Mouse (Mus musculus) thymus, postnatal 0 days (tissue): Measurements from ENCODE around the gene Slc43a2. TPM values are rescaled to one million over a fixed set of nuclear protein-coding genes. Genes with fewer than 3 reads are reported as not detected.
"Not testable (repeated sequence)": the region's sequence is repeated elsewhere in the genome, so short reads cannot be mapped to it uniquely, and the experiment has no call there.

Experiments
- DNase-seq: peaks from one replicate; pipeline ENCODE4 v3.0.0-alpha.2; 2015; ENCODE audit warnings: low spot score
- microRNA-seq: library from miRNA; unstranded; fragments of <30 nt; microRNA quantifications from one replicate; pipeline ENCODE4, GENCODE M21; 2016; ENCODE audit warnings: borderline number of aligned reads
- polyA plus RNA-seq: library from polyadenylated mRNA; unstranded; fragments of >200 nt; fragmentation: Nextera tagmentation; extraction: Ambion mirVana; gene quantifications from 2 replicates; pipeline ENCODE4 v1.2.1, GENCODE M21; 2015

Slc43a2 gene
- polyA plus RNA-seq, 1 experiment from 2014 or later = 33.2 TPM

DNA sequence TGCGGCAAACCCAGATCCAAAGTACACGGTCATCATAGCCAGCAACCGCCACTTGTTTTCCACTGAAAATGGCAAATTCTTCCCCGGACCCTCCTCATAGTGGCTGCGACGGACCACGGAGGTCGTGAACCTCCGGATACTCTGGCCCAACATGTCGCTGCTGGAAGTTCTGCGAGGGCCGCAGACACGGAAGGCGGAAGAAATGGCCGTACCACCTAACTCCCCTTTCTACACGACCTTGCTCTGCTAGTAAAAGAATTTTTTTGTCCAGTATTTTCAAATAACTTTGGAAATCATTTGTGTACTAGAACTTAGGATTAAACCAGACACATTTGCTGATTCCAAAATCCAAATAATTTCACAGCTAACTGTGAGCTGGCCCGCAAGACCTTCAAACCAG is 68.3 kb downstream of the Slc43a2 start:
- not testable (repeated sequence) for DNase-seq

DNA sequence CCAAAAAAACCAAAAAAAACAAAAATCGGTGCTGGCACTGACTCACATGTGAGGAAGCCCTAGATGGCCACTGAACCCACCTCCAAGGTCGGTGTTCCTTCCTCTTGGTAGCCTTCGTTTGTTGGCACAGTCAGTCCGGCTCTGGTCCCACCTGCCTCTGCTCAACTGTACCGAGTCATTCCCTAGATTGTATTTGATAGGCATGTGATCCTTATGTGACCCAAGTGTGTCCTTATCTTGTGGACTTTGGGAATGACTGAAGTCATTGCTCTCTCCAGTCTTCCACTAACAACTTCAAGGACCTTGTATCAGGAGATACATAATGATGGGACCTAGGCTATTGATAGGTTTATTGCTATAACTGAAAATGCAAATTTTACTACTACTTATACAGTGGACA is 73.3 kb downstream of the Slc43a2 start:
- DNase-seq = no peak

DNA sequence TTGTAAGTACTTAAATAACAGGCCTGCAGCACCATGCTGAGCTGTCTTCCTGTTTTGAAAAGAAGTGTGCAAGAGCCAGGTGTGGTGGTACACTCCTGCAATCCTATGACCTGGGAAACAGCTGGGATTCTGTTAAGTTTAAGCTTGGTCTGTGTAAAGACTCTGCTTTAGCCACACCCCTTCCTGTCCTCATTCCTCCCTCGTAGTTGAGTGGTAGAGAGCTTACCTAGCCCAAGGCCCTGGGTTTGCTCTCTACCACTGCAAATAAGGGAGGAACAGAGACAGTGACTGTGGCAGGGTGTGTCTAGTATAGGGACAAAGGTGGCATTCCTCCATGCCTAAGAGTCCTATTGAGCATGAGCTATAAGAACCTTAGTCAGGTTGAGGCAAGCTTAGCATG is 73.8 kb downstream of the Slc43a2 start:
- DNase-seq = peak; percentile 15

DNA sequence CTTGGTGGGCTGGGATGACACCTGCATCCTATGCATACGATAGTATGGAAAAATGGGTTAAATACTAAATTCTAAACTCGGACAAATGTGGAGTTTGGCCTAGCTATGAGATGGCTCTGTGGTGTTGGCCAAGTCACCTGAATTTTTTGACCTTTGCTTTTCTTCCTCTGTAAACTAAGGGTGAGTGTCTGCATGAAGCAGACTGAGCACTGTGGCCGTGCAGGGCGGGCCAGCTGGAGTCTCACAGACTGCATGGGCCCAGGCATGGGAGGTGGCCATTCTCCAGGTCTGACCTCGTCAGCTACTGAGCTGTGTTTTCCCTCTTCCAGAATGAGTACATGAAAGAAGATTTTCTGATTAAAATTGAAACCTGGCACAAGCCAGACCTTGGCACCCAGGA is 77.3 kb downstream of the Slc43a2 start:
- no peak for DNase-seq

DNA sequence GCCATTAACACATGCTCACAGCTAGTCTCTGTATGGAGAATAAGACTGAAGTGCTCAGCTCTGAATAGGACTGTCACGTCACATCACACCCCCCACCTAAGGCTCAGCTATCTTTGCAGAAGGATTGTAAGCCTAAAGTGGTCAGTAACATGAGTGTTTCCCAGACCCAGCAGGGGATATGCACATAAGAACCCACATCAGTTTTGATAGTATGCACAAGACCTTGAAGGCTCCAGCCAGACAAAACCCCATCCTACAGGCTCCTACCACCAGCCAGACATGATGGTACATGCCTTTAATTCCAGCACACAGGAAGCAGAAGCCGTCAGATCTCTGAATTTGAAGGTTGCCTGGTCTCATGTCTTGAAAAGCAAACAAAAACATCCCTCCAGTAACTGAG is 78.5 kb downstream of the Slc43a2 start:
- no peak for DNase-seq

DNA sequence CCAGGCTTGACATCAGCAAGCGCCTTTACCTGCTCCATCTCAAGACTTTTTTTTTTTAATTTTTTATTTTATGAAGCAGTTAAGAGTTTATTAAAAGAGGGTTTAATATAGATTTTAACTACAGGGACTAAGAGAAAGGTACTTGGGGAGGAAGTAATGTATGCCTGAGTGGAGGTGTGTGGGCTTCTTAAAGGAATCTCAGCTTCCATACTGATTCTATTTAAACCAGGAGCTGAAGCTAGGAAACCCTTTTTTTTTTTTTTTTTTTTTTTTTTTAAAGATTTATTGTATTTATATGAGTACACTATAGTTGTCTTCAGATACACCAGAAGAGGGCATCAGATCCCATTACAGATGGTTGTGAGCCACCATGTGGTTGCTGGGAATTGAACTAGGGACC is 83.3 kb downstream of the Slc43a2 start:
- no peak for DNase-seq

DNA sequence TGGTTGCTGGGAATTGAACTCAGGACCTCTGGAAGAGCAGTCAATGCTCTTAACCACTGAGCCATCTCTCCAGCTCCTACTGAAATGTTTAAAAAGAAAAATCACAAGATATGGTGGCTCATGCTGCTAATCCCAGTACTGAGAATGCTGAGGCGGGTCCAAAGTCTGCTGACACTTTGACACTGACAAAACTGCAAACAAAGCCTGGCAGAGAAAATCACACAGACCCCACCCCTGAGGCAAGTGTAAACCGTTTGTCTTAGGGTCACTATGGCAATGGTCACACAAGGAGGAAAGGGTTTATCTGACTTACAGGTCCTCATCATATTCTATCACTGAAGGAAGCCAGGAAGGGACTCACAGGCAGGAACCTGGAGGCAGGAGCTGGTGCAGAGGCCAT is 84.1 kb downstream of the Slc43a2 start:
- DNase-seq = no peak

DNA sequence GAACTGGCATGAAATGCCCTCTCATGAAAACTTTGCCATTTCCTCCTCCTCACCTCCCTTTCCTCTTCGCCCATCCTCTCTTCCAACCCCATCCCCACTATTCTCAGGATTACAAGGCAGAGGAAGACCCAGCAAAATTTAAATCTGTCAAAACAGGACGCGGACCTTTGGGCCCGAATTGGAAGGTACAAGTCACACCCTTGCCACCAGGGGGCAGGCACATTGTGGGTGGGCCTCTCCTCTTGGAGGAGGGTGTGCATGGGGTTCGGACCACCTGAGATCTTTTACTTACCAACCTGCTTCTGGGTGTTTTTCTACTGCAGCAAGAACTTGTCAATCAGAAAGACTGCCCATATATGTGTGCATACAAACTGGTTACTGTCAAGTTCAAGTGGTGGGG is 87.6 kb downstream of the Slc43a2 start:
- peak; percentile 47 for DNase-seq

DNA sequence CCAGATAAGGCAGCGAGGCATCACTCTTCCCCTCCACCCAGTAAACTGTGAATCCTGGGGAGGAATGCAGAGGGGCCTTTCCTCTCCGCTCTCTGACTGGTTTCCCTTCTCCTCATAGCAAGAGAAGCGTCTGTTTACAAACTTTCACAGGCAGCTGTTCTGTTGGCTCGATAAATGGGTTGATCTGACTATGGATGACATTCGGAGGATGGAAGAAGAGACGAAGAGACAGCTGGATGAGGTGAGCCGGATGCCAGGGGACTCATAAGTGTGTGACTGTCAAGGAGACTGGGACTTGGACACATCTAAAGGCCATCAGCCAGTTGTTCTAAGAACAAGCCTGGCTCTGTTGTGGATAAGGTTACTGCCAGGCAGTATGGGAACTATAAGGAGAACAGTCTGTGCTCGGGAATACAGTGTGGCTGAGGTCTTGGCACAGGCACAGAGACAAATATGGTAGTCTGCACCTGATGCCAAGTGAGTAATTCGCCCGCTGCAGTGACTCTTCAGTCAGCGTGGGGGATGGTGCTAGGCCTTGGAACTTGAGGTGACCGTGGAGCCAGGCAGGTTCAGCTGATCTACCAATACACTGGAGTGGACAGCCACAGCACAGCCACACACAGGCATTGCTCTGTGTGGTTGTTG is 88.8 kb downstream of the Slc43a2 start:
- DNase-seq = no peak

DNA sequence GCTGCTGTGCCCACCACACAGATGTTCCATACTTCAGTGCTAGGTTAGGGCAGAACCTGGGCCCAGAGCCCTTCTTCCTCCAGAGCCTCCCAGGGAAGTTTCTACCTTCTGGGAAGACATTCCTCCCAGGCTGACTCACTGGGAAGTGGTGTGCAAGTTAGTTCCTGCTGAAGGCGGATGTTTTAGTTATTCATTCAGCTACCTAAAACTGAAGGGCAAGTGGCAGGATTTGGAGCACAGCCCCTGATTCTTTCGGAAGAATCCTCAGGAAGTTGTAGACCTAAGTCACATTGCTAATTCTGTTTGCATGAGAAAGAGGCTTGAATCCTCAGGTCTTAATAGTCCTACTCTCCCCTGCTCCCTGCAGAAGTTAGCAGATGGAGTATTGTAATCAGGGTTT is 89.9 kb downstream of the Slc43a2 start:
- DNase-seq = no peak

DNA sequence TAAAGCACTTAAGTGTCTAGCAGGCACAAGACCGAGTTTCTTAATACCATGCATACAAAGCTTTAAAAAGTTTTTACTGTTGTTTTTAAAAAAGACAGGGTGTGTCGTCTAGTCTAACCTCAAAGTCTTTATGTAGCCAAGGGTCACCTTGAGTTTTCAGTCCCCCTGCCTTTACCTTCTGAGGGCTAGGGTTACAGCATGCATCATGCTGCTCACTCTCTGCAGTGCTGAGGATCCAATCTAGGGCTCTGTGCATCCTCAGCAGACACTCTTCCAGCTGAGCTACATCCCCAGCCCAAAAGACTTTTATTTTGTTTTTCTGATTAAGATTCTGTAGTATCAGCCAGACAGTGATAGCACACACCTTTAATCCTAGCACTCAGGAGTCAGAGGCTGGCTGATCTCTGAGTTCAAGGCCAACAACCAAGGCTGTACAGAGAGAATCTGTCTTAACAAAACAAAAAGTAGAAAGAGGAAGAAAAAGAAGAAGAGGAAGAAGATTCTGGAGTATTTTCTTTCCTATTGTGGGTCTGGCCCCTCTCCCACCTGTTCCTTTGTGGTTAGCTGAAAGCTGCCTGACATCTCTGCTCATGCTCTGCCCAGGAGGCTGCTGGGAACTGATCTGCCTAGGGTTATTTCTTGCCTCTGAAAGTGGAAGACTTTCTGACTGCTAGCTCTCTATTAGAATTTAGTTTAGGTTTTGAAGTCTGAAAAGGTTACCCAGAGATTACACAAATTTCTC is 91.3 kb downstream of the Slc43a2 start:
- DNase-seq = peak; percentile 30

DNA sequence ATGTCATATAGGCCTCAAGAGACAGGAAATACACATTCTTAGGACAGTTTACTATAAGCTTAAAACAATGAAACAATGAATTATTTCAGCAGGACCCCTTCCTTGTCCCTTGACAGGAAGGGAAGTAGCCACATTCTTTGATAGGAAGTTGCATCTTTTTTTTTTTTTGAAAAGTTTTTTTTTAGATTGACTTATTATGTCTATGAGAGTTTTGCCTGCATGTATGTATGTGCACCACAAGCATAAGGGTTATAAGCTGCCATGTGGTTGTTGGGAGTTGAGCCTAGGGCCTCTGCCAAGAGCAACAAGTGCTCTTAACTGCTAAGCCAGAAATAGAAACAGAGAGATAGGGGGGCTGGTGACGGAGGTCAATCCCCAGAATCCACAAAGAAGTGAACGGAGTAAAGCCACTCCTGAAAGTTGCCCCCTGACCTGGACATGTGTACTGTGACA is 92.6 kb downstream of the Slc43a2 start:
- no peak for DNase-seq

DNA sequence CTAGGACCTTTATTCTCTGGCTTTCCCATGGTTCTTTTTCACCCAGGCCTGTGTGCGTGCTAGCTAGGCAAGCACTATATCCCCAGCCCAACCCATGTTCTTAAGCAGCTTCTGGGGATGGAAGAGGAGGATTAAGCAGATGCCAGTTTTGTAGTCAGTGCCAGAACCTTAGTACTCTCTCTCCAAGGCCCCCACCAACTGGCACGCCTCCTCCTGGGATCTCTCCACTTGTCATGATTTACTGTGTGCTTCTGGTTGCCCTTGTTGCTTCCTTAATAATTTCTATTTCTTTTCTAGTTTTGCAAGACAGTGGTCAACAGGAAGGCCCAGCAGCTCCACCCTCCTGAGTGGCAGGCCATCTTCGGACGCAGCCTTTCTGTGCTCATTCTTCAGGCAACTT is 94.3 kb downstream of the Slc43a2 start:
- DNase-seq = no peak

Small RNAs within 50 kb of the gene (microRNA-seq; reads per million reads assigned to microRNA genes)
- not detected for gene Mir3971

Other genes with a start within 250 kb of the Slc43a2 start
- gene Rpa1, start 183.4 kb upstream of the Slc43a2 start, polyA plus RNA-seq = 145 and 158 TPM in 2 replicates
- gene Smyd4, start 183.3 kb upstream of the Slc43a2 start, polyA plus RNA-seq = 6.2 and 9.5 TPM in 2 replicates
- gene Serpinf1, start 109.0 kb upstream of the Slc43a2 start, polyA plus RNA-seq = 44.9 and 47.7 TPM in 2 replicates
- gene Serpinf2, start 92.1 kb upstream of the Slc43a2 start, polyA plus RNA-seq = 0.10 TPM in 1 of 2 replicates, not detected in the other
- gene Wdr81, start 77.0 kb upstream of the Slc43a2 start, polyA plus RNA-seq = 5.7 and 5.9 TPM in 2 replicates
- gene Tlcd2, start 70.0 kb upstream of the Slc43a2 start, polyA plus RNA-seq = 9.7 and 13.8 TPM in 2 replicates
- 39.2 and 40.0 TPM in 2 replicates for gene Prpf8, start 44.9 kb upstream of the Slc43a2 start, polyA plus RNA-seq
- gene Rilp, start 21.6 kb upstream of the Slc43a2 start, polyA plus RNA-seq = 0.90 and 1.1 TPM in 2 replicates
- 2.4 and 2.7 TPM in 2 replicates for gene Scarf1, start 18.2 kb upstream of the Slc43a2 start, polyA plus RNA-seq
- 103 and 112 TPM in 2 replicates for gene Pitpna, start 56.4 kb downstream of the Slc43a2 start, polyA plus RNA-seq
- gene Inpp5k, start 99.3 kb downstream of the Slc43a2 start, polyA plus RNA-seq = 56.9 and 63.9 TPM in 2 replicates
- gene Myo1c, start 118.8 kb downstream of the Slc43a2 start, polyA plus RNA-seq = 16.1 and 19.0 TPM in 2 replicates
- gene Crk, start 147.6 kb downstream of the Slc43a2 start, polyA plus RNA-seq = 58.0 and 64.6 TPM in 2 replicates
- gene Ywhae, start 201.2 kb downstream of the Slc43a2 start, polyA plus RNA-seq = 669 and 689 TPM in 2 replicates